ENCODE assay signal across 11 mouse cellular contexts in genomic region chr2:61062125-61062524, GRCm38 (mm10).
DNase-seq lines count a peak whose midpoint lies in the region; ATAC-seq and TF ChIP-seq lines count a peak whose summit lies in the region.
"Had no signal": no experiment of that assay in that cellular context is flagged by ENCODE, and none has a peak within 500 bp of the region (broad histone marks: within the 10 kb centered on the region; RNA-seq: fewer than 3 reads in every experiment).

No protein-coding gene starts in this region.

- no peak for TF ChIP-seq EP300 in heart, postnatal 0 days (IDR thresholded peaks at IDR 0.05; ENCODE audit: low read depth)

- no peaks in the 10 kb centered on the region for H3K36me3 ChIP-seq in heart, postnatal 0 days (replicated peaks; ENCODE audit: control insufficient read depth, insufficient read depth, low read length)
- H3K36me3 ChIP-seq in intestine, embryonic 16.5 days (ENCODE audit: control insufficient read depth, insufficient read depth, low read length): no peaks in the 10 kb centered on the region
- H3K36me3 ChIP-seq: limb, embryonic 15.5 days had no signal

- 51% methylated on average over 2 of the region's 2 CpGs for WGBS in lung, adult 2 months
- WGBS in heart, postnatal 0 days: 49% methylated on average over 2 of the region's 2 CpGs
- 49% methylated on average over 2 of the region's 2 CpGs for WGBS in intestine, embryonic 16.5 days

- no peaks in the 10 kb centered on the region for H3K27me3 ChIP-seq in heart, postnatal 0 days (ENCODE audit: control insufficient read depth, insufficient read depth, low read length)
- no peaks in the 10 kb centered on the region for H3K27me3 ChIP-seq in intestine, embryonic 16.5 days (replicated peaks; ENCODE audit: control insufficient read depth, insufficient read depth, low read length)
- H3K27me3 ChIP-seq: limb, embryonic 15.5 days had no signal

- no peaks in the 10 kb centered on the region for H3K9me3 ChIP-seq in heart, postnatal 0 days (replicated peaks; ENCODE audit: control insufficient read depth, low read length)
- H3K9me3 ChIP-seq in intestine, embryonic 16.5 days (ENCODE audit: control insufficient read depth, low read length): no peaks in the 10 kb centered on the region
- H3K9me3 ChIP-seq: limb, embryonic 15.5 days had no signal

- TF ChIP-seq CTCF in lung, adult 2 months (IDR thresholded peaks at IDR 0.05; ENCODE audit: insufficient read depth, low read length): no peak
- TF ChIP-seq CTCF in heart, postnatal 0 days (IDR thresholded peaks at IDR 0.05; ENCODE audit: low read depth): no peak

- no peaks in the 10 kb centered on the region for H3K4me1 ChIP-seq in lung, adult 2 months (ENCODE audit: control insufficient read depth, insufficient read depth, low read length)
- H3K4me1 ChIP-seq in heart, postnatal 0 days (ENCODE audit: control insufficient read depth, insufficient read depth): peaks cover 12% of the 10 kb centered on the region; the same call in 1 of the 2 replicates
- H3K4me1 ChIP-seq in intestine, embryonic 16.5 days (ENCODE audit: control insufficient read depth, insufficient read depth, low read length): peaks cover 3% of the 10 kb centered on the region; the same call in 1 of the 2 replicates

- H3K4me2 ChIP-seq in heart, postnatal 0 days (ENCODE audit: low read depth, low read length): no peak overlapping the region
- H3K4me2 ChIP-seq in intestine, embryonic 16.5 days (ENCODE audit: low read depth, low read length): no peak overlapping the region
- H3K4me2 ChIP-seq: limb, embryonic 15.5 days had no signal

- no peak overlapping the region for H3K4me3 ChIP-seq in lung, adult 2 months (replicated peaks; ENCODE audit: extremely low read depth, low read depth, low read length)
- H3K4me3 ChIP-seq in heart, postnatal 0 days (ENCODE audit: low read depth, low read length): no peak overlapping the region
- H3K4me3 ChIP-seq in intestine, embryonic 16.5 days (ENCODE audit: low read length): no peak overlapping the region
- H3K4me3 ChIP-seq: limb, embryonic 15.5 days had no signal

- peak; percentile 42 to 54 for DNase-seq in lung, adult 18-20 months
- no peak for DNase-seq in lung, adult 2 months
- DNase-seq in heart, postnatal 0 days (ENCODE audit: low spot score): no peak
- DNase-seq in kidney, postnatal 14 days: peak; percentile 85
- DNase-seq in frontal cortex, postnatal 10 days (ENCODE audit: low spot score in 2 of 2): no peak
- no peak for DNase-seq in spleen, adult 18-20 months
- DNase-seq: retina, postnatal 1 day had no signal

- ATAC-seq in heart, postnatal 0 days (ENCODE audit: insufficient read depth, low read depth): peak; percentile 63; the same call in 1 of the 2 replicates
- no peak for ATAC-seq in cerebellum, adult (ENCODE audit: insufficient number of reproducible peaks, low FRiP score, low TSS enrichment)
- no peak for ATAC-seq in intestine, embryonic 16.5 days

- no peak for TF ChIP-seq POLR2A in lung, adult 2 months (IDR thresholded peaks at IDR 0.05; ENCODE audit: borderline replicate concordance, extremely low read depth, low read depth, low read length)

- no peak overlapping the region for H3K9ac ChIP-seq in heart, postnatal 0 days (replicated peaks; ENCODE audit: low read depth, low read length)
- no peak overlapping the region for H3K9ac ChIP-seq in intestine, embryonic 16.5 days (ENCODE audit: low read depth, low read length)
- H3K9ac ChIP-seq: limb, embryonic 15.5 days had no signal

- H3K27ac ChIP-seq in heart, postnatal 0 days (ENCODE audit: low read depth): no peak overlapping the region
- no peak overlapping the region for H3K27ac ChIP-seq in intestine, embryonic 16.5 days (ENCODE audit: low read length)
- H3K27ac ChIP-seq: limb, embryonic 15.5 days; stomach, postnatal 0 days had no signal

Comparison
In these comparisons a context has a peak if more than half of its experiments do, and no peak if none do; other contexts are left out.
1. DNase-seq: peak in lung, adult 18-20 months (2 of 2) and kidney, postnatal 14 days (single experiment); none in lung, adult 2 months (single experiment), heart, postnatal 0 days (single experiment), frontal cortex, postnatal 10 days (0 of 2) and spleen, adult 18-20 months (0 of 2).